Mouse (Mus musculus): ENCODE data around the gene Eif2b1.
"Not testable (repeated sequence)": the region's sequence is repeated elsewhere in the genome, so short reads cannot be mapped to it uniquely, and the experiment has no call there.

The Eif2b1 gene

GRCm38 (mm10) chr5:124550737-124551136 lies 28.2 kb downstream of the Eif2b1 start:
- DNase-seq (ENCODE audit: low read depth, low spot score): not testable (repeated sequence)

GRCm38 (mm10) chr5:124541602-124541973 lies 37.3 kb downstream of the Eif2b1 start:
- no peak for DNase-seq (ENCODE audit: low read depth, low spot score)

GRCm38 (mm10) chr5:124540905-124541601 lies 37.9 kb downstream of the Eif2b1 start:
- DNase-seq (ENCODE audit: low read depth, low spot score): no peak

- DNase-seq (ENCODE audit: low read depth, low spot score): peak; percentile 97
Measured at GRCm38 (mm10) chr5:124540383-124540786, 38.5 kb downstream of the Eif2b1 start, which contains the start of gene Tmed2. Gene Tmed2, plus strand, starts transcription at chr5:124540695.

- no peak for DNase-seq (ENCODE audit: low read depth, low spot score)
Measured at GRCm38 (mm10) chr5:124539905-124540304, 39.0 kb downstream of the Eif2b1 start.

GRCm38 (mm10) chr5:124538813-124539792 lies 39.8 kb downstream of the Eif2b1 start:
- no peak for DNase-seq (ENCODE audit: low read depth, low spot score)

GRCm38 (mm10) chr5:124536776-124537175 lies 42.2 kb downstream of the Eif2b1 start:
- no peak for DNase-seq (ENCODE audit: low read depth, low spot score)

- DNase-seq (ENCODE audit: low read depth, low spot score): no peak
Measured at GRCm38 (mm10) chr5:124535016-124535415, 43.9 kb downstream of the Eif2b1 start.

GRCm38 (mm10) chr5:124532451-124532850 lies 46.5 kb downstream of the Eif2b1 start:
- DNase-seq (ENCODE audit: low read depth, low spot score): no peak

GRCm38 (mm10) chr5:124531583-124531930 lies 47.4 kb downstream of the Eif2b1 start:
- no peak for DNase-seq (ENCODE audit: low read depth, low spot score)

- peak; percentile 89 for DNase-seq (ENCODE audit: low read depth, low spot score)
Measured at GRCm38 (mm10) chr5:124530655-124531582, 48.0 kb downstream of the Eif2b1 start, which contains the start of gene Rilpl1. Gene Rilpl1, minus strand, starts transcription at chr5:124531391.

- no peak for DNase-seq (ENCODE audit: low read depth, low spot score)
Measured at GRCm38 (mm10) chr5:124529697-124530096, 49.2 kb downstream of the Eif2b1 start.

- DNase-seq (ENCODE audit: low read depth, low spot score): no peak
Measured at GRCm38 (mm10) chr5:124529191-124529651, 49.7 kb downstream of the Eif2b1 start.

GRCm38 (mm10) chr5:124528791-124529190 lies 50.1 kb downstream of the Eif2b1 start:
- no peak for DNase-seq (ENCODE audit: low read depth, low spot score)

- no peak for DNase-seq (ENCODE audit: low read depth, low spot score)
Measured at GRCm38 (mm10) chr5:124528351-124528750, 50.6 kb downstream of the Eif2b1 start.

- no peak for DNase-seq (ENCODE audit: low read depth, low spot score)
Measured at GRCm38 (mm10) chr5:124524943-124525342, 54.0 kb downstream of the Eif2b1 start.

GRCm38 (mm10) chr5:124523032-124523431 lies 55.9 kb downstream of the Eif2b1 start:
- DNase-seq (ENCODE audit: low read depth, low spot score): no peak

GRCm38 (mm10) chr5:124521588-124521987 lies 57.3 kb downstream of the Eif2b1 start:
- no peak for DNase-seq (ENCODE audit: low read depth, low spot score)
